Mouse (Mus musculus) heart, adult 8-10 months (tissue): ENCODE results near the gene Snx17. TPM values are rescaled to one million over a fixed set of nuclear protein-coding genes. Genes with fewer than 3 reads are reported as not detected.

Experiments
- DNase-seq: peaks from one replicate; pipeline ENCODE4 v3.0.0; 2022; ENCODE audit warnings: low spot score
- total RNA-seq, 4 experiments: library from RNA; stranded (reverse); gene quantifications; 2 replicates each; pipeline ENCODE4 v1.2.4; 2022

Snx17 gene
- 10 to 100 TPM; 62.1 to 65.5 (median 62.7) TPM for total RNA-seq

DNA sequence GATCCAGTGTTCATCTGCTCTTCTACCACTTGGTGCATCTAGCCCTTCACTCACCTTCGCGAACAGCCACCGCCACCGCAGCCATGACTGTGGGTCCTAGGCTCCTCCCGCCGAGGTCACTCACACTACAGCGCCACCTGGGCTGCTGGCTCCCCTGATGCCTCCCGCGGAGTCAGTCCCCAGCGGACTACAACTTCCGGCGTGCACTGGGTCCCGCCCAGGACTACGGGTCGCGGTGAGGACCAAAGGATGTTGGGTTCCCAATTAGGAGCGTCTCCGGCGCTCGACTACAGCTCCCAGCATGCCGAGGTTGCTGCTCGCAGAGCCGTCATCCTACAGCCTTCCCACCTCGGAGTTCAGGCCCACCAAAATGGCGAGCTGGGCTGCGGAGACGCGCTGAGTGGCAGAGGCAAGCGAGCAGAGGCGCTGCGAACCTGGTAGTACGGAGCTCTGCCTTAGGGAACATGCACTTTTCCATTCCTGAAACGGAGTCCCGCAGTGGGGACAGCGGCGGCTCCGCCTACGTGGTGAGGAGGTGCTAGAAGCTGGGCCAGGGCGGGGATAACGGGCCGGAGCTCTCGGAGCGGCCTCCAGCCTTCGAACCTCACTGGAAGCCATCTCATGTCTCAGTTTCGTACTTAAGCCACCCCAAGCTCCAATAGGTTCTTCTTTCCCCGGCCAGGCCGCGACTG, at the start of gene Snx17, which contains the start of gene Eif2b4:
TSS of gene Snx17 (plus strand) at position 289 of the 692 bp plus-strand sequence.
TSS of gene Eif2b4 (minus strand) at position 492 of the 692 bp plus-strand sequence.
- DNase-seq = peak; percentile 100

DNA sequence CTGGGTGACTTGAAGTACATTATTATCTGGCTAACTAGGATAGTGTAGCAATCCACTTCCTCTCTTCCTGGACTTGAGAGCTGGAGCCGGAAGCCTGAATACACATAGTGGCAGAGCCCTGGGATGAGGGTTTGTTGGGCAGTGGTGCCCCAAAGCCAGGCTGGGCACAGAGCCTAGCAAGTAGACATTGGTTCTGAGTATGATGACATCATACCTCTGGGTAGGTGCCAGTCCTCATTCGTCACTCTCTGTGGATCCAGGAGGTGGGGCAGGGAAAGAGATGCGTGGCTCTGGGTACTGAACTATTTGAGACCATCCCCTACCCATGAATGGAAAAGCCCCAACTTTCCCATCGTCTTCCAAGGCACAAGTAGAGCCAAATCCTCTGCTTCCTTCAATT, 43.2 kb upstream of the Snx17 start:
- DNase-seq = no peak

DNA sequence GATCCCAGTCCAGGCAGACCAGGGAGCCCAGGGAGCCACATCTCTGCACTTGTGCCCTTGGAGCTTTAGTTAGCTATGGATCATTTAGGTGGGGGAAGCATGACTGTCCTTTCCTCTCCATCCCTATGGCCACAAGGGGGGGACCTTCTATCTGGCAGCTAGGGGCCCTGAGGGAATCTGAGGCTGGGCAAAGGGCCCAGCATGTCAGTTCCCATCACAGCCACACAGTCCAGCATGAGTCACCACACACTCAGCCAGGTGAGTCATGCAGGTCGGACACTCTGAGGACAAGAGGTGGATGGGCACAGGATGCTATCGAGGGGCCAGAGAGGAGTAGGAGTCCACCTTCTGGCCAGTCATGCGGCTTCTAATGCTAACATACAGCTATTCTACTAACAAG, 41.3 kb upstream of the Snx17 start:
- DNase-seq = peak; percentile 45

DNA sequence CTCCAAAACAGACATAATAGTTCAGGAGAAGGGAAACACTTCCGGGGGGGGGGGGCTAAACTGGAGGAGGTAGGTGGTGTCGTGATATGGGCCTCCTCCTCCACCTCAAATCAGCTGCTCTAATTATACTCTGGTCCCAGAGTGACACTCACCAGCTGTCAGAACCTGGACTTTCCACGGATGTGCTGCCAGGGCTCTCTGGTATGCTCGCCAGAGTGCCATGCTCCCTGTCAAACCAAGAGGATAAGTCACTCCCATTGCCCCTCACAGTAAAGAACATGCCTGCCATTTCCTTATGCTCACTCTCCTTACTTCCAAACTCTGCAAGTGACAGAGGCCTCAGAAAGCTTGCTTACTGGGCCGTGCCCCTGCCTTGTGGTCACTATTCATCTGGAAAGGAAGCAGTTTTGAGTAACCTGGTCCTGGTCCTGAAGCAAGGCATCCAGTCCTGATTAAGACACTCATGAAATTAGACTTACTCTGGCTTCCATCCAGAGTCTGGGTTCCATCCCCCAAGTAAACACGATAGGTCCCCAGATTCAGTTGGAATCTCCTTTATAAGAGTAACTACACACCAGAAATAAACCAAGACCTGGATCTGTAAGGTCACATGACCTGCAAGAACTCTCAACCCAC, 39.4 kb upstream of the Snx17 start:
- DNase-seq = peak; percentile 36

DNA sequence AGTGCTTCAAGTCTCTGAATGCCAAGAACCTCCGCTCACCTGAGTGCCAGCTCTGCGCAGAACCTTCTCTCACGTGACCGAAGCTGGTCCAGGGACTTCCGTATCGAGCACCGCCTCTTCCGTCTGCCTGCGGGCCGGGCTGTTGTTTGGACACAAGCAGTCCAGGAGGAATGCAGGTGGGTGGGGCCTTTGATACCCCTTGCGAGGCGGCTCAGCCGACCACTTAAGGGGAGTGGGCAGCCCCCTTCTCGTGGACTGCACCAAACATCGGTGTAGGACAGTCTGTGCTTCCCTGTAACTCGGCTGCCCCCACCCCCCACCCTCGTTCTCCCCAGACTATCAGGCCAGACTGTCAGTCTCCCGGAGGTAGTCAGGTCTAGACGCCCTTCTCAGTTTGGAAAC, 38.9 kb upstream of the Snx17 start, which contains the start of gene Mpv17:
TSS of gene Mpv17 (minus strand) at position 100 of the 402 bp plus-strand sequence.
- DNase-seq = peak; percentile 86

DNA sequence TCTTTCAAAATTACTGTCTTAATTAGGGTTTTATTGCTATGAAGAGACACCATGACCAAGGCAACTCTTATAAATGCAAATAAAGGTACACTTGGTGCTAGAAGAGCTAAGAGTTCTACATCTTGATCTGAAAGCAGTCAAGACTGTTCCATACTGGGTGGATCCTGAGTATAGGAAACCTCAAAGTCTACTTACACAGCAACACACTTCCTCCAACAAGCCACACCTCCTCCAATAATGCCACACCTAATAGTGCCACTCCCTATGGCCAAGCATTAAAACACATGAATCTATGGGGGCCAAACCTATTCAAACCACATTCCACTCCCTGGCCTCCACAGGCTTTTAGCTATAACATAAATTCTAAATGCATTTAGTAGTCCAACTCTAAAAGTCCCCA, 30.6 kb upstream of the Snx17 start:
- no peak for DNase-seq

DNA sequence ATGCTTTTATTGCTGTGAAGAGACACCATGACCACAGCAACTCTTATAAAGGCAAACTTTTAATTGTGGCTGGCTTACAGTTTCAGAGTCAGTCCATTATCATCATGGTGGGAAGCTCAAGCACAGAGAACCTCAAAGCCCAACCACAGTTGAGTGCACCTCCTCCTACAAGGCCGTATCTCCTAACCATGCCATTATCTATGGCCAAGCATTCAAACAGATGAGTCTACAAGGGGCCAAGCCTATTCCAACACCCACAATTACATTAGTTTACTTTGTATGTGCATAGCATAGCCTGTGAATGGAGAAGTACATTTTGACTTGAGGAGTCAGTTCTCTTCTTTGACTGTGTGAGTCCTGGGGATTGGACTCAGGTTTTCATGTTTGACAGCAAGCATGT, 28.1 kb upstream of the Snx17 start:
- no peak for DNase-seq

DNA sequence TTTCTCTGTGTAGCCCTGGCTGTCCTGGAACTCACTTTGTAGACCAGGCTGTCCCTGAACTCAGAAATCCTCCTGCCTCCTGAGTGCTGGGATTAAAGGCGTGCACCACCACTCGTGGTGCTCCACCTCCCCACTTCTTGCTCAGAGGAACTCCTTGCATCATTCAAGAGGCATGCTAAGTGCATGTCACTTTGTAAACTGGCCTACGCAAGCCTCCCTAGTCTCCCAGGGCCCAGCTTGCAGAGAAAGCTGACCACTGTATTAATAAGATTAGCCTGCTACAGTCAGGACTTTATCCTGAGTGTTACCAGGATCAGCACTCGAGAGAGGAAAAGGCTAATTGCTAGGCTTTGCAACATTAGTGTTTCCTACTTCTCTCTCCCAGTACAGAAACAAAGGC, 24.4 kb upstream of the Snx17 start:
- DNase-seq = no peak

DNA sequence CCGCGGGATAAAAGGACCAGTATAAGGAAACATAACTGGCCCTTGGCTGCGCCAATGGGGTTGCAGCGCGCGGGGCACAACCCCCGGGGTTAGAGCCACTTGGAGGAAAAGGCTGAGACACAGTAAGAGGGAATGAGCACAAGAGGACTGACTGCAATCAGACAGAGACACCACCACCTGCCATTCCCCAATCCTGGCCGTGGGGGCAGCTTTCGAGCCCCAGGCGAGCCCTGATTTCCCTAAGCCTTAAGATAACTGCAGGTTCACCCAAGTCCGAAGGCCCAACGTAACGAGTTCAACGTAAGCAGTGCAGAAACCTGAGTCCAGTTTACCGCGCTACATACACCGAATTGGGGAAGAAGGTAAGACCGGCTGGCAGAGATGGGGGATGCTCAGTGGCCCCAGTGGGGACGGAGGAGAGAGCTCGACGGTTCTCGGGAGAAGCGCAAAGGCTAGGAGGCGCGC, 13.7 kb upstream of the Snx17 start:
- no peak for DNase-seq

DNA sequence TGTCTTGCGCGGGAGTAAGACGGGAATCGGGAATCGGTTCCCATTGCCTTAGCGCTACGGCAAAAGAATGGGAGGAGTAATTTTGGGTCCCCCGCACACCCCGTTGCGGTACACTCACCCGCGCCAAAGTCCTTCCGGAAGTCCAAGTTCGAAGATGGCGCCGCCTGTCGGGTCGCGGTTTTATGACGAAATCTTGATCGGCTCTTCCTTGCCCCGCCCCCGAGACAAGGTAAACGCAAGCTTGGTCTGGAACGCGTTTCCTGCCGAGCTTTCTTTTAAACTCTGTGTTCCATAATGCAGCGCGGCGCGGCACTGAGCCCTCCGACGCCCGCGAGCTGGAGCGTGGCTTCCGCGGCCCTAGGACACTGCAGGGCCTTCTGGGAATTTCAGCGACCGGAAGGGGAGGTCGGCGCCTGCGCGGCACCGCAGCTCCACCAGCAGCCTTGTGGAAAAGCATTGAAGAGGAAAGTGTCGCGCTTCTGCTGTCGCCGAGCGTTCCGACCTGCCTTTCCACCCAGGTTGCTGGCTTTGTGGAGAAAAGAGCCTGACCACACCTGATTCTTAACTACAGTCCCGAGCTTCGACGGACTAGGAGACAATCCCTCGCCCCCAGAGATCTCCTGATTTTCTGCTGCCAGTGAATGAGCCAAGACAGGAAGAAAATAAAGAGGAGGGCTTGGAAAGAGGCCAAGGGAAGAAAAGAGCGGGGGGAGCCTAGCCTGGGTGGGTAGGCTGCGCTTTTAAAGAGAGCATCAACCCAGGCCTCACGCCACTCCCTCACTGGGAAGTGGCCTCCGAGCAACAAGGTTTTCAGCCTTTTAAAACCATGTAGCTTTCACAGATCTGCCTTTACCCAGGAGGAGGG, 13.0 kb upstream of the Snx17 start, which contains the start of the genes Gm29609 and Gtf3c2:
TSS of gene Gm29609 (minus strand) at position 146 of the 865 bp plus-strand sequence.
TSS of gene Gtf3c2 (minus strand) at position 379 of the 865 bp plus-strand sequence.
- peak; percentile 93 for DNase-seq

DNA sequence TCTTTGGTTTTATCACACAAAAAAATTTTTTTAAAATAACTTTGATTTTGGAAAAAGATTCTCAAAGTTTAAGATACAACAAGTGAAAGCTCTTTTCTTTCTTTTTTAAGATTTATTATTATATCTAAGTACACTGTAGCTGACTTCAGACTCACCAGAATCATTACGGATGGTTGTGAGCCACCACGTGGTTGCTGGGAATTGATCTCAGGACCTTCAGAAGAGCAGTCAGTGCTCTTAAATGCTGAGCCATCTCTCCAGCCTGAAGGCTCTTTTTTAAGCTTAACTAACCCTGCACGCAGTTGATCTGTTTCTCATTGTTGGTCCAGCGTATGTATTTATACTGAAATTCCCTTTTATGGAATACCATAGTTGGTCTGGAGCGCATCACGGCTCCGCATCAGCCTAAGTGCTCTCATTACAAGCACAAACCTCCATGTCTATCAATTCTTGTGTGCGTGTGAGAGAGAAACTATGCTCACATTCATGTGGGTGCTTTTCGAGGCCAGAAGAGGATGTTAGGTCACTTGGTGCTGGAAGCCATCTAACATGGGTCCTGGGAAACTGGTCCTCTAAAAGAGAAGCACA, 11.8 kb upstream of the Snx17 start:
- DNase-seq = no peak

DNA sequence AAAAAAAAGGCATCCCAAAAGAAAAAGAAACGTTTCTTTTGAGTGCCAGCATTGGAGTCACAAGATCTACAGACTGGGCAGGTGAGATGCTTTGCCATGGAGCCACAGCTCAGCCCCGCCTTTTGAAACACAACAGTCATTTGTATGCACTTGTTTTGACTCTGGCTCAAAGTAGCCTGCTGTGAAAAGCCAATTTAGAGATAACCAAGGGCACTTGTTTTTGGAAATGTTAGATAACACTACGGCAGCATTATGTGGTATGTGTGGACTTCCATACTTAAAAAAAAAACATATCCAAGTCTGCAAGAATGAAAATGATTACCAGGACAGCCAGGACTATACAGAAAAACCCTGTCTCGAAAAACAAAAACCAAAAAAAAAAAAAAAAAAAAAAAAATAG, 9.3 kb upstream of the Snx17 start:
- DNase-seq = no peak

DNA sequence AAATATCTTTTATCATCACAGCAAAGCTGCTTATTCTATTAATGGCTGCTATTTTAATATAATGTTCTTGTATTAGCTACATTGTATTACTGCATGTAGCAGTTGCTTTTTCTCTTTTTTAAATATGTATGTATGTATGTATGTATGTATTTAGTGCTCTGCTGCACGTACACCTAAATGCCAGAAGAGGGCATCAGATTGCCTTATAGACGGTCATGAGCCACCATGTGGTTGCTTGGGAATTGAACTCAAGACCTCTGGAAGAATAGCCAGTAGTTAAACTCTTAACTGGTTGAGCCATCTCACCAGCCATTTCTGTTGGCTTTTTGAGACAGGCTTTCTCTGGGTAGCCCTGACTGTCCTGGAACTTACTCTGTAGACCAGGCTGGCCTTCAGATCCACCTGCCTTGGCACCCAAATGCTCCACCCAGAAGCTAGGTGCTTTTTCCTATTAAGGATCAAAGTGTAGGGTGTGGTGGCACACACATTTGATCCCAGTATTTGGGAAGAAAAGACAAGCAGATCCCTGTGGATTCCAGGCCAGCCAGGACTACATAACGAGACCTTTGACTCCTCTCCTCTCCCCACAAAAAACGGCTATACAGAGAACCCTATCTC, 4.7 kb upstream of the Snx17 start:
- DNase-seq = no peak

DNA sequence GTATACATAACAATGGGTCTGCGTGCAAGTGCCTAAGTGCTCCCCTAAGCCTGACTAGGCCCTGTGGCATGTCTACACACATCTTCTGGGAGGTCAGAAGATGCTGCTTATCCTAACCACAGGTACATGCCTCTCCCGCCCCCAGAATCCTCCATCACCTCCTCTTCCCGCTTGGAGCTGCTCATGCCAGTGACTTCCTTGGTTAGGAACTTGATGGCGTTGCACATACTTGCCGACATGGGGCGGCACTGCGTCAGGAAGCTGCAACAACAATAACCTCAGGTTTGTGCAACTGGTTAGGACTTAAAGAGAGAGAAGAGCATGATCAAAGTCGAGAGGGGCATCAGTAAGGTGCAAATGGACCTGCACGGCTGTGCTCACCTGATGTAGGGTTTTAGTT, 2.8 kb upstream of the Snx17 start:
- no peak for DNase-seq

DNA sequence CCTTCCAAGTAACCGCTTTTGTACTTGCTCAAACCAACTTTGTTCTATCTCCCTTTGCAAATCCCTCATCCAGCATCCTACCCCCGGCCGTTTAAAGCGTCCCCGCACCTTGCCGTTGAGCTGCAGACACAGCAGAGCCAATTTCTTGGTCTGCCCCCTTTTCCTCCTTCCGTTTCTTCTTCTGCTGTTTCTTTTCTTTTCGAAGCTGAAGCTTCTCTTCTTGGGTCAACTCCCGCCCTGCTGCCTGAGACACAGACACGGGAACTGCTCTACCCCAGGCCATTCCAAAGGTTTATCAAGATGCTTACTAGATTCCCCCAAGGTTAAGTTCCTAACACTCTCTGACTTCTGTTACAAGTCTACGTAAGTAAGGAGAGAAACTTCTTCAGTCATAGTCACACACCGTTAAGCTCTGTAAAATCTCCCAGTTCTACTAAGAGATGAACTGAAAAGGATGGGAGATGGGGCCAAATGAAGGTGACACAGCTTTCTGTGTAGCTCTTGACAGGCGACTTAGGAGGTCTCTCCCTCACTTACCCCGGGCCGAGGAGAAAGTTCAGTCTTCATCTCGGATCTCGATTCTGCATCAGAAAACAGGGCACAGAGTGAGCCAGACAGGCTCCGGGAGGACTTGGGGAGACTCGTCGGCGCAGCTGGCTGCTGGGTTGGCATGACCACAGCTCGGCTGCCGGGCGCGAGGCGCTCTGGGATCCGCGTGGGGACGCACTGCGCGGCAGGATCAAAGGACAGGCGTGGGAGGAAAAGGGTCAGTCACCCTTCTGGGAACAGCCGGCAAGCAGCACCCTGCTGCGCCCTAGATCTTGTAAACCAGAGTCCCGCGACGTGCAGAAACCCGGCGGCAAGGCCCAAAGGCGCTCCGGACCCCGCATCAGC, 735 bp upstream of the Snx17 start:
- DNase-seq = no peak

DNA sequence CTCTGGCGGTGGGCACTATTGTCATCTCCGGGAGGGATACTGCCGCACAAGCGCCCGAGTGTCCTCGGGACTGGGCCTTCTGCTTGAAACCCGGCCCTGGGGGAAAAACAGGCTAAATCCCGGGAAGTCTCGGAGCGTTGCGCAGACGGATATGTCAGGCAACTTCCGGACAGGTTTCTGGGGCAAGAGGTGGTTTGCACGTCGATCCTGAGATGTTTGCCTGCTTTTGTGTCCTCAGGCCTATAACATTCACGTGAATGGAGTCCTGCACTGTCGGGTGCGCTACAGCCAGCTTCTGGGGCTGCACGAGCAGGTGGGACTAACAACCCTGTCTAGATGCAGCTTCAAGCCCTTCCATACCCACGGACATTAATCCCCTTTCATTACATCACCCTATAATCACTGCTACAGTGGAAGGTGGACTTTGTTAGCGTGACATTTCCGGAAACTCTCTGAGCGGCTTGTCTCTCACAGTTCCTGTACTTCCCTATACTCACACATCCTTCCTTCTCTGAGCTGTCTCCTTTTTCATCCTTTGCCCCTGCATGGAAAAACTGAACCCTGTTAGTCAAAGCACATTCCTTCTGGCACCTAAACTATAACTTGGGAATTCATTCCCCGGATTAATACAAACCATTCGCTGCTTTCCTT, 729 bp downstream of the Snx17 start:
- no peak for DNase-seq

DNA sequence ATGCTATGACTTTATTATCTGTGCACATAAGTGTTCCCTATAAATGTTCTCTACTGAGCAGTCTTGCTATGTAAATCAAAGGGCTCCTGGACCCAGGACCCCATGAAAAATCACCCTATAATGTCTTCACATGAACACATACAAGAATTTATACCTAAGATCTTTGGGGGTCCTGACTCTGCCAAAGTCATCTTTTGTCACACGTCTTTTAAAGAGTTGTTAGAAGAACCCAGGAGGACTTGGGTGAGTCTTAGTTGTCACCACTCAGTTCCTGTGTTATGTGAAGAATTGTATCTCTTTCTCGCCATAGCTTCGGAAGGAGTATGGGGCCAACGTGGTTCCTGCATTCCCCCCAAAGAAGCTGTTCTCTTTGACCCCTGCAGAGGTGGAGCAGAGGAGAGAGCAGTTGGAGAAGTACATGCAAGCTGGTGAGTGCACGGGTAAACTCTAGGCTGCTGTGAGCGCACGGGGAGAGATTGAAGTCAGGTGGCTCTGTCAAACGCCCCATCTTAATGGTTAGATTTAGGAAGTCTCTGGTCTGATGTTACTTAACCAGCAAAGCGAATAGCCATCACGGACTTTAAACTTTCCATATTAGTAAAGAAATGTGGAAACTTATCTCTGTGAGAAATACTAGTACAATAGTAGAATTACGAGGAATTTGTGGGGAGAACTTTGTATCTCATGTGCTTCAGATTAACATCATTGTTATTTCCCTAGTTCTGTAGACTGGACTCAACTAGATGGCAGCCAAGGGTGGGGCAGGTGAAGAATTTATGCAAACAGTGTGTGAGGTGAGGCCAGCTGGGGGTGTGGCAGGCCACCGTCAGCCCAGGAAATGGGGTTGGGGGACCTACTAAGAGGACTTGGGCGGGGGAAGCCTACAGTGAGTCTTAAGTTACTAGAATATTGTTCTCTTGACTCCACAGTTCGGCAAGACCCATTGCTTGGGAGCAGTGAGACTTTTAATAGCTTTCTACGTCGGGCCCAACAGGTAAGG, 1.8 kb downstream of the Snx17 start:
- no peak for DNase-seq

DNA sequence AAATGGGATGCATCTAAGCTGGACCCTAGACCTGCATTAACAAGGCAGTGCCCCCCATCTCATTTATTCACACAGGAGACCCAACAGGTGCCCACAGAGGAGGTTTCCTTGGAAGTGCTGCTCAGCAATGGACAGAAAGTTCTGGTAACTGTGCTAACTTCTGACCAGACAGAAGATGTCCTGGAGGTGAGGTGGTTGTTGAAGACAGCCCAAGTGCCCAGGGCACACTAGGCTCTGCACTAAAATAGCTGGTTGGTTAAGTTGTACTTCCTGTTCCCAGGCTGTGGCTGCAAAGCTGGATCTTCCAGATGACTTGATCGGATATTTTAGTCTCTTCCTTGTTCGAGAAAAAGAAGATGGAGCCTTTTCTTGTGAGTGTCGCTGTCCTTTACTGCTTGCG, 2.6 kb downstream of the Snx17 start:
- DNase-seq = no peak
